Mouse (Mus musculus) forebrain, embryonic 15.5 days (tissue): ENCODE data around the gene Prom1. TPM values are rescaled to one million over a fixed set of nuclear protein-coding genes. Genes with fewer than 3 reads are reported as not detected.
A peak's percentile ranks its signal among the peaks of the same experiment; 100 is the strongest.

Source experiments
- ATAC-seq: fragments of 200-750 bp; cut with Nextera tagmentation; replicated peaks from 2 replicates; pipeline ENCODE4 v1.8.0; 2017; ENCODE audit warnings: mild to moderate bottlenecking, moderate TSS enrichment, moderate library complexity
- H3K27ac ChIP-seq: fragments of 300-500 bp; sonication (generic); replicated peaks from 2 replicates; pipeline ENCODE4 v1.5.1; 2015; ENCODE audit warnings: mild to moderate bottlenecking, inconsistent platforms
- H3K27me3 ChIP-seq: fragments of 300-500 bp; sonication (generic); 2 replicates; pipeline ENCODE4 v1.6.1; 2015; ENCODE audit warnings: inconsistent platforms
- H3K36me3 ChIP-seq: fragments of 300-500 bp; sonication (generic); 2 replicates; pipeline ENCODE4 v1.6.1; 2015; ENCODE audit warnings: mild to moderate bottlenecking, inconsistent platforms
- H3K4me1 ChIP-seq: fragments of 300-500 bp; sonication (generic); 2 replicates; pipeline ENCODE4 v1.6.1; 2015; ENCODE audit warnings: inconsistent platforms
- H3K4me2 ChIP-seq: fragments of 300-500 bp; sonication (generic); replicated peaks from 2 replicates; pipeline ENCODE4 v1.6.1; 2015; ENCODE audit warnings: mild to moderate bottlenecking, inconsistent platforms
- H3K4me3 ChIP-seq: fragments of 300-500 bp; sonication (generic); 2 replicates; pipeline ENCODE4 v1.5.1; 2015; ENCODE audit warnings: mild to moderate bottlenecking, inconsistent platforms
- H3K9ac ChIP-seq: fragments of 300-500 bp; sonication (generic); replicated peaks from 2 replicates; pipeline ENCODE4 v1.6.1; 2015; ENCODE audit warnings: mild to moderate bottlenecking, inconsistent platforms
- H3K9me3 ChIP-seq: fragments of 300-500 bp; sonication (generic); 2 replicates; pipeline ENCODE4 v1.6.1; 2016; ENCODE audit warnings: inconsistent platforms
- WGBS: fragments of 180-500 bp; shearing (Covaris S2); methylation state at CpG from one replicate; pipeline ENCODE4 v1.1.7; 2015; ENCODE audit warnings: mixed read lengths; 5-methylcytosine and 5-hydroxymethylcytosine counted together
- polyA plus RNA-seq: library from polyadenylated mRNA; unstranded; fragments of >200 nt; fragmentation: Nextera tagmentation; extraction: Ambion mirVana; gene quantifications from 2 replicates; pipeline ENCODE4 v1.2.1, GENCODE M21; 2015

Gene Prom1
- polyA plus RNA-seq, 1 experiment from 2014 or later: 37.0 TPM

DNA sequence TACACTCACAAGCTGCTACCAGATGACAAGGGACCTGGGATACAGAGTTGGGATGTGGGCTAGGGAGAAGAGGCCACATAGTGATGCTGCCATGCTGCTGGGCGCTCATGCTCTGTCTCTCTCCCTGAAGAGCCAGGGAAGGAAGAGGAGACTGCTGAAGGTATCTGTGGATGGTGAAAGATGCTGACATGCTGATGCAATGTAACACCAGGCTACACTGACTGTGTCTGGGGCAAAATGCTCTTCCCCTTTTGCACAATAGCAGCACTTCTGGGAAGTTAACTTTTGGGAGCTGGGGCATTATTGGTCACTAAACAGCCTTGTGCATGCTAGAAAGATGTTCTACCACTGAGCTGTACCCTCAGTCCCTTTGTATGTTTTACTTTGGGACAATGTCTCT lies 26.4 kb downstream of the Prom1 start:
- H3K9me3 ChIP-seq: no peaks in the 10 kb centered on the region
- H3K27ac ChIP-seq: no peak overlapping the region
- no peak overlapping the region for H3K4me2 ChIP-seq
- H3K36me3 ChIP-seq: no peaks in the 10 kb centered on the region
- no peaks in the 10 kb centered on the region for H3K27me3 ChIP-seq
- H3K9ac ChIP-seq: no peak overlapping the region
- no peak for ATAC-seq
- H3K4me1 ChIP-seq: no peaks in the 10 kb centered on the region
- no peak overlapping the region for H3K4me3 ChIP-seq
- 96% methylated on average over 1 of the region's 1 CpGs for WGBS

DNA sequence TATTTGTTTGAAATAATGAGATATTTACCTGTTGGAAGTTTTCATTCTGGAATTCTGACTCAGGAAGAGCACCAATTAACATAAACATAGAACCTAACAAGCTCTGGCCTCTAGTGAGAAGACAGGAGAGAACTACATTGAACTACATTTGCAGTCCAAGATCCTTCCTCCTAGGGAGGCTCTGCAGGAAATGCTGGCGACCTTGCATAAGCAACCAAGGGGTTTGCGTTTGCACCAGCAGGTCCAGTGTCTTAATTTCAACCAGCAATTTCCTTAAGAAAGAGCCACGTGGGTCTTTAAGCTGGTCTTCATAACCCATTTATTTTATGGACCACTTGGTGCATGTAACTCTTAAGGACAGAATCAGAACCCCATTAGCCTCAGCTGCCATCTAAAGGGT lies 28.2 kb downstream of the Prom1 start:
- H3K27ac ChIP-seq: no peak overlapping the region
- H3K9ac ChIP-seq: no peak overlapping the region
- no peak for ATAC-seq
- WGBS: 81% methylated on average over 3 of the region's 3 CpGs
- H3K4me1 ChIP-seq: no peaks in the 10 kb centered on the region
- no peaks in the 10 kb centered on the region for H3K27me3 ChIP-seq
- H3K4me3 ChIP-seq: no peak overlapping the region
- H3K4me2 ChIP-seq: no peak overlapping the region
- H3K36me3 ChIP-seq: no peaks in the 10 kb centered on the region
- no peaks in the 10 kb centered on the region for H3K9me3 ChIP-seq

DNA sequence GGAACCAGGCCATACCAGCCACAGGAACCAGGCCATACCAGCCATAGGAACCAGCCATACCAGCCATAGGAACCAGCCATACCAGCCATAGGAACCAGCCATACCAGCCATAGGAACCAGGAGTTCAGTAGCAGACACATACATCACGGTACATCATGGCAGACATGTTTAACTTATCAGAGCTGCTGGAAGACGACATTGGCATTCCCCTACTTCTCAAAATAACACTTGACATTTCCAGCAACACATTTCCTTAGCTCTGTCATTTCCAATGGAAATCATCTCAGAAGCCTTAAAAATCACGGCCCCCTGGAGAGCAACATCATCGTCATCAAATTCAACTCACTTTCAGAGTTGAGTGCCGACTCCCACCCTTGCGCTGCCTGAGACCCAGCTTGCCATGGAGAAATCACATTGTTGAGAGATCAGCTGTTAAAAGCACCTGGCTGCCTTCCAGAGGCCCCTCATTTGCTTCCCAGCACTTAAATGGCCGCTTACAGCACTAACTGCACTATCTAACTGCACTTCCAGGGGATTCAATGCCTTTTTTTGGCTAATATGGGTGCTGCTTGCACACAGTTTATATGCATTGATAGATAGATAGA lies 31.2 kb downstream of the Prom1 start:
- H3K9ac ChIP-seq: no peak overlapping the region

DNA sequence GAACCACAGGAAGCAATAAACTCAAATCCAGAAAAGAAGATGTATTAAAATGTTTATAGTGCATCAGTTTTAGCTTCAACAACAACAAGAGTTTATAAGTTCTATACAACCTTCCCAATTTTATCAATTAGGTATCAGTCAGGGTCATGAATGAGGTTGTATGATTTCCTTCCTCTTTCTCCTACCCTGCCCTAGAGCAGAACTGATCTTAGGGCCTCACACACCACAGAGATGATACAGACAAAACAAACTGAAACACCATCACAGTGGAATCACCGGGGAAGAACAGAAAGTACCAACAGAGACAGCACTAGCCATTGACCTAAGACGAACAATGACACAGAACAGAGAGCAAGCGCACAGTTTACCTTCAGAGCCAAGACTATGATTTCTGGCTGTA lies 43.6 kb downstream of the Prom1 start:
- ATAC-seq: no peak
- Histone ChIP-seq H3K4me1 (no peaks in the 10 kb centered on the region), H3K4me3 (no peak overlapping the region), H3K36me3 (no peaks in the 10 kb centered on the region), H3K27ac (no peak overlapping the region), H3K4me2 (no peak overlapping the region), H3K9ac (no peak overlapping the region), H3K27me3 (no peaks in the 10 kb centered on the region), H3K9me3 (no peaks in the 10 kb centered on the region)
- 95% methylated on average over 3 of the region's 3 CpGs for WGBS

More for the DNA sequence above, 31.2 kb downstream of the Prom1 start:
- no peaks in the 10 kb centered on the region for H3K36me3 ChIP-seq
- no peaks in the 10 kb centered on the region for H3K4me1 ChIP-seq
- no peaks in the 10 kb centered on the region for H3K9me3 ChIP-seq
- H3K27me3 ChIP-seq: no peaks in the 10 kb centered on the region
- no peak overlapping the region for H3K4me3 ChIP-seq
- 64% methylated on average over 7 of the region's 7 CpGs for WGBS
- no peak overlapping the region for H3K4me2 ChIP-seq
- no peak; the same call in 1 of the 2 replicates for ATAC-seq
- no peak overlapping the region for H3K27ac ChIP-seq

DNA sequence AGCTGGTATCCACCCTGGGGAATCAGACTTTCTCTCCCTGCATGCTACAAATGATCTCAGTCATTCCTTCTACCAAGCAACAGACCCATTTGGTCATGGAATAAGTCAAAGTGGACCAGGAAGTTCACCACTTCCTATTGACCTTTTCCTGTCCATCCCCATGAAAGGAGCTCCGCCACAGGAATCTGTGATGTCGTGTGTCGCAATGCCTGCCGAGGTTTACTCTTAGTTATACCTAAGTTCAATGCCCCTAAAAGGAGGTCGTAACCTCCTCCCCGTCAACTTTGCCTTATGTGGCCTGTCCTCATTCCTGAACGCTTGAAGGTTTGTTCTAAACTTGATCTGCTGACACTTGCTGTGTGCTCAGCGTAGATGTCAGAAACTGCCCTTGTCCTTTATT lies 51.6 kb downstream of the Prom1 start:
- Histone ChIP-seq H3K9ac (no peak overlapping the region), H3K4me2 (no peak overlapping the region), H3K36me3 (no peaks in the 10 kb centered on the region), H3K27ac (no peak overlapping the region), H3K4me1 (no peaks in the 10 kb centered on the region), H3K9me3 (no peaks in the 10 kb centered on the region), H3K4me3 (no peak overlapping the region), H3K27me3 (no peaks in the 10 kb centered on the region)
- ATAC-seq: no peak
- 89% methylated on average over 8 of the region's 8 CpGs for WGBS

DNA sequence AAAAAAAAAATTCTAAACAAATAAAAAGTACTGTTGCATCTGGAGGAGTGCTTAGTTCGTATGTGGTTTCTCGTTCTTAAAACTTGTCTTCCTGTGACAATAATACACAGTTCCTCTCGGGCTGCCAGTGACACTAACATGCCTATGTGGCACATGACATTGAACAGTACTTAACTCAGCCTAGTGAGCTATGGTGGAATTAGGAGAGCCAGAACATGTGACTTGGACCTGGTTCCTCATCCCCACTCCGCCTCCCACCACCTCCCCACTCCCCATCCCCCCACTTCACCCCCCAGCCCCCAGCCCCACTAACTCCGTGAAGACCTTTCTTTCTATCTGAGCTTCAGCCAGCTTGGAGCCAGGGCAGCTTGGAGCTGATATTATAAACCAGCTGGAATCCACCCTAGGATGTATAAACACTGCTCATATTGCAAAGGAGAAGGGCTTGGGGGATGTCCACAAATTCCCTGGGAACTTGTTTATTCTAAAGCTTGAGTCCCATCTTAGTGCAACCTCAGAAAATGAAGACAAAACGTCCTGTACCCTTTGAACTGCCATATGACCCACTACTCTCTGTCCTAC lies 52.3 kb downstream of the Prom1 start:
- no peaks in the 10 kb centered on the region for H3K36me3 ChIP-seq
- ATAC-seq: no peak; the same call in 1 of the 2 replicates
- H3K4me3 ChIP-seq: no peak overlapping the region
- H3K27ac ChIP-seq: no peak overlapping the region
- no peaks in the 10 kb centered on the region for H3K4me1 ChIP-seq
- H3K27me3 ChIP-seq: no peaks in the 10 kb centered on the region
- H3K9me3 ChIP-seq: no peaks in the 10 kb centered on the region
- H3K4me2 ChIP-seq: no peak overlapping the region
- 73% methylated on average over 6 of the region's 6 CpGs for WGBS
- H3K9ac ChIP-seq: no peak overlapping the region

DNA sequence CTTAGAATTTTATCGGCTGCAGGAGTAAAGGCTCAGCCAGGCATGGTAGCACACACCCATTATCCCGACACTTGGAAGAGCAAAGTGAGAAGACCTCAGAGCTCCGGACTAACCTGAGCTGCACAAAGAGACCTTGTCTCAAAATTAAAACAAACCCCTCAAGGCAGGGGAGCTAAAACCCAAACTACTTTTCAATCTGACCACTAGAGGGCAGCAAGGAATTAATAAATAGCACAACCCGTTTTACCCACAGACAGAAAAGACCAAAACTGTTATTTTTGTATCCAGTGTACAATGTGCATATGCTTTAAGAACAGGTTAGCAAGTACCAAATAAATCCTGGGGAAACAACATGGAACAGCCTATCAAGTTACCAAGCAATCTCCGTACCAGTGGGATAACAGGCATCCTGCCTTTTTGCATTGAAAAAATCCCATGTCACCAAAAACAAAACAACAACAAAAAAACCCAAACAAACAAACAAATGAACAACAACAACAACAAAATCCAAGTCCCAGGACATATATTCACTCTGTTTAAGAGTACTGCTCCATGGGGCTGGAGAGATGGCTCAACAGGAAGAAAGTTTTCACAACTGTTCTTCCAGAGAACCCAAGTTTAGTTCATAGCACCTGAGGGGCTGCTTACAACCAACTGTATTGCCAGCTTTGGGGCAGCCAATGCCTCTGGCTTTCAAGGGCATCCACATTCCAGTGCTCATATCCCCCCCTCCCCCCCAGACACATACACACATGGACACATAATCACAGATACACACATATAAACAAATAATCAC lies 53.1 kb downstream of the Prom1 start:
- Histone ChIP-seq H3K36me3 (no peaks in the 10 kb centered on the region), H3K27ac (no peak overlapping the region), H3K4me1 (no peaks in the 10 kb centered on the region), H3K9ac (no peak overlapping the region), H3K27me3 (no peaks in the 10 kb centered on the region), H3K4me3 (no peak overlapping the region), H3K9me3 (no peaks in the 10 kb centered on the region), H3K4me2 (no peak overlapping the region)
- 36% methylated on average over 5 of the region's 5 CpGs for WGBS
- ATAC-seq: peak; percentile 66

DNA sequence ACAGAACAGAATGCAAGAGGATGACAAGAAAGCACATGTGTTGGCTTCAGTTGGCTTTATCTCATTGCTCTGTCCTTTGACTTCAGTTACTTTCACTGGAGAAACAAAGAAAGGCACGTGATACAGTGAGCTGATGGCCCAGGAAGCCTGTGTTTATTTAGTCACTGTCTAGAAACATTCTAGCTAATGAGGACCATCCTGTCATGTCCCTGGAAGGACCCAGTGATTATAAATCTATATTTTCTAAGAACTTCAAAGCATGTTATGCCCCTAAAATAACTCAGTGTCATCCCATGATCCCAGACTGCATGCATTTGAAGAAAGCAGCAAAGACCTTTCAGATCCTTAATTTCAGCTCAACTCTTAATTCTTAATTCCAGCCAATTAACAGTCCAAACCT lies 60.1 kb downstream of the Prom1 start:
- H3K4me2 ChIP-seq: no peak overlapping the region
- no peaks in the 10 kb centered on the region for H3K27me3 ChIP-seq
- no peaks in the 10 kb centered on the region for H3K4me1 ChIP-seq
- H3K4me3 ChIP-seq: no peak overlapping the region
- no peaks in the 10 kb centered on the region for H3K9me3 ChIP-seq
- 87% methylated on average over 1 of the region's 1 CpGs for WGBS
- H3K9ac ChIP-seq: no peak overlapping the region
- no peak for ATAC-seq
- H3K36me3 ChIP-seq: 0 out of 2 replicates have a peak, but pooled peaks cover 6% of the 10 kb centered on the region
- H3K27ac ChIP-seq: no peak overlapping the region

DNA sequence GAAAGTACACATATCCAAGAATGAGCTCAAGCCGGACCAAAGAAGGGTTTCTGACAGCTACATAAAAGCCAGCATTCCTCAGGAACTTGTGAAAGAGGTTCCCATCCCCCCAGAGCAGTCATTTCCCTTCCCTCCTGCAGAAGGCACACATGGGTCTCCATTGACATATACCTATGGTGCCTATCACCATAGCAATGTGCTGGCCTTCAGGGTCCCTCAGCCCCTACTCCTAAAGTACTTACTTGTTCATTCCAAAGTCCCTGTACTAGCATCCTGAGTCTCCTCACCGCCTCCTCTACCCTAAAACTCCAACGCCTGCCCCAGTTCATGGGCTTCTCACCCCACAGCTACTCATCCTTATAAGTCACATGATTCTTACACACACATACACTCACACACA lies 60.8 kb downstream of the Prom1 start:
- Histone ChIP-seq H3K27me3 (no peaks in the 10 kb centered on the region), H3K9ac (no peak overlapping the region), H3K27ac (no peak overlapping the region), H3K9me3 (no peaks in the 10 kb centered on the region), H3K4me1 (no peaks in the 10 kb centered on the region), H3K4me3 (no peak overlapping the region), H3K4me2 (no peak overlapping the region), H3K36me3 (0 out of 2 replicates have a peak, but pooled peaks cover 9% of the 10 kb centered on the region)
- 79% methylated on average over 3 of the region's 3 CpGs for WGBS
- no peak for ATAC-seq

DNA sequence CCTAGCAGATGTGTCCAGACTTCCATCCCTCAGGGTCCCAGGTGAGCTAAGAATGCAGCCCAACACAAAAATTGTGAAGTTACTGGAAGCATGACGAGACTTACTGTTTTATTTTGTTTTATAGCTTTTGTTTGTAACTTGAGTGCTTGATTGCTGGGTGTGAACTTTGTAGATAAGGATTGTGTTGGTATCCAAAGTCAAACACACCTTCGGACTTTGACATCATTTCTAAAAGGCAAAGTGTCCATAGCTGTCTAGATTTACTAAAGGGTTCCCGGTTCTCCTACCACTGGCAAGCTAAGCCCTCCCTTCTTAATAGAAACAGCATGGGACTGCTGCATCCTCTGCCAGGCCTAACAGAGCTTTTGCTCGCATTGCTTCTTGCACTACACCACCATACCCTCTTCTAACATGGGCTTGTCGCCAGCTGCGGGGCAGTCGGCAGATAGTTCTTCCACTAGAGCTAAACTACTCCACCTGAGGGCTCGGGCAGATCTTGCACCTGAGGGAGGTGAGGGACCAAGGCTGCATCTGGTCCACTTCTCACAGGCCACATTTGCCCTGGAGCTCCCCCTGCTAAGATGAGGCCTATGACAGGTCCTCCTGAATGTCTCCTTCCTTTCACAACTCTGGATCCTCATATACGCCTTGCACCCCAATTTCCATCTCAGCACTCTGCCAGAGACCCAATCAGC lies 103.4 kb downstream of the Prom1 start:
- Histone ChIP-seq H3K9ac (no peak overlapping the region), H3K4me2 (no peak overlapping the region), H3K27ac (no peak overlapping the region), H3K4me1 (no peaks in the 10 kb centered on the region), H3K9me3 (no peaks in the 10 kb centered on the region), H3K4me3 (no peak overlapping the region), H3K36me3 (peaks cover 8% of the 10 kb centered on the region; the same call in 1 of the 2 replicates), H3K27me3 (no peaks in the 10 kb centered on the region)
- WGBS: 95% methylated on average over 9 of the region's 9 CpGs
- no peak for ATAC-seq

DNA sequence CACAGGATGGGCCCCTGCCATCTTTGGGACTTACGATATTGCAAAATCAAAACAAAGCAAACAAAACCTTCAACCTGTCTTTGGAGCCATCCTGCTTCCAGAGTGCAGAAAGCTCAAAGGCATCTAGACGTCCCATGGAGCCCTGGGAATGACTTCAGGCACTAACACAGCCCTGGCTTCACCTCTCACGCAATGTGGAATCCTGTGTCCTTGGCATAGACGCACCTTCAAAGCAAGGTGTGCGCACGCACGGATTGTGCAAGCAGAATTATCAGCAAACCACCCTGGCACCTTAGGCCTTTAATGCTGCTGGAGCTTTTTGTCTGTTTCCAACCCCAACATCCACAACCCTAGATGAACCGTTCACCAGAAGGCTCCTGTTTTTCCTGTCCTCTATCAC lies 104.2 kb downstream of the Prom1 start:
- Histone ChIP-seq H3K9ac (no peak overlapping the region), H3K27ac (no peak overlapping the region), H3K27me3 (no peaks in the 10 kb centered on the region), H3K9me3 (no peaks in the 10 kb centered on the region), H3K4me2 (no peak overlapping the region), H3K4me1 (no peaks in the 10 kb centered on the region), H3K4me3 (no peak overlapping the region), H3K36me3 (peaks cover 8% of the 10 kb centered on the region; the same call in 1 of the 2 replicates)
- ATAC-seq: no peak
- 94% methylated on average over 8 of the region's 8 CpGs for WGBS

DNA sequence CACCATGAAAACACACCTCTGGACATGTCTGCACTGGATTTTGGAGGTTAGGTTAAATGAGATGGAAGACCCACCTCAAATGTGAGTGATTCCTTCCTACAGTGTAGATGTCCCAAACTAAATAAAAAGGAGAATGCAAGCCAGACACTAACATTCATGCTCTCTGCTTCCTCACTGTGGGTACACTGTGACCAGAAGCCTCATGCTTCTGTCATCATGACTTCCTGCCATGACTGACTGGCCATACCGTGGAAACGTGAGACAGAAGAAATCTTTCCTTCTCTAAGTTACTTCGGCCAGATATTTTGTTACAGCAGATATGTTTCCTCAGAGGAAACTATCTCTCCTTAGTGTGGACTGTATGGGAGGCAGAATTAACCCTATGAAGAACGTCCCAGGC lies 105.7 kb downstream of the Prom1 start:
- ATAC-seq: no peak
- no peaks in the 10 kb centered on the region for H3K9me3 ChIP-seq
- no peaks in the 10 kb centered on the region for H3K27me3 ChIP-seq
- H3K4me1 ChIP-seq: no peaks in the 10 kb centered on the region
- 94% methylated on average over 4 of the region's 4 CpGs for WGBS
- no peak overlapping the region for H3K4me3 ChIP-seq
- H3K27ac ChIP-seq: no peak overlapping the region
- no peak overlapping the region for H3K9ac ChIP-seq
- 0 out of 2 replicates have a peak, but pooled peaks cover under 1% of the 10 kb centered on the region for H3K36me3 ChIP-seq
- H3K4me2 ChIP-seq: no peak overlapping the region
